Mouse (Mus musculus) adrenal gland (tissue): Measurements from ENCODE around the gene Mink1.

ENCODE experiments used
- intact Hi-C: fragments of 180-260 bp; cut with DNase I; formaldehyde crosslinking; loops from one replicate; pipeline ENCODE4 v1.15.1; 2025

The Mink1 gene

DNA sequence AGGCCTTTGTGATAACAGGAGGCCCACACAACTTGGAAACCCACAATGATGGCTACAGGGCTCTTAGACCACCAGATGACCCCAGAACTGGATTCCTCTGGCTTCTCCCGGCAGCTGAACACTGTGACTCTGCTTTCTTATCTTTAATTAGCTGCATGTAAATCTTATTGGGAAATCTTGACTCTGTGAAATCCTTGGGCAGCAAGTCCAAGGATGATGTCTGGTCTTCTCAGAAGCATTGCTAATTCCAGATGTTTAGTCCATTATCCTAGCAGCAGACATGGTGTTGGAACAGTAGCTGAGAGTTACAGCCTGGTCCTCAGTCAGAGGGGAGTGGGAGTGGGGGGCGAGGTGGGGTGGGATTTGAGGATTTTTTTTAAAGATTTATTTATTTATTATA lies 65.8 kb downstream of the Mink1 start:
- intact Hi-C loops, result loop anchor here (5.0 kb wide), 1 partner anchor 124 kb away; no protein-coding TSS in a partner anchor

DNA sequence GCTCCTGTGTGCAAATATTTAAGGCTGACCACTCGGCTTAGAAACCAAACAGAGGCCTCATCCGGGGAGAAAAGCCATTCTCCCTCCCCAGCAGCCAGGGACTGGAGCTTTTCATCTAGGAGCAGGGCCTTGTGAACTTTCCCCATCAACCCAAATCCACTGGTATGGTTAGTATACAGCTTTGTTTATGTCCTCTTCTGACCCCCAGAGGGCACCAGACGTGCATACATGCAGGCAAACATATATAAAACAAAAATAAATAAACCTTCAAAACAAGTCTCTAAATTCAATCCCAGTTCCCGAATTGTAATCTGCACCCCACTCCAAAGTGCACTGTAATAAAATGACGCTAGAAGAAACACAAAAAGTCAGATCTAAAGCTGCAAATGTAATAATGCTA lies 66.9 kb downstream of the Mink1 start:
- intact Hi-C loops, result loop anchor here (5.0 kb wide), 1 partner anchor 123 kb away; no protein-coding TSS in a partner anchor

DNA sequence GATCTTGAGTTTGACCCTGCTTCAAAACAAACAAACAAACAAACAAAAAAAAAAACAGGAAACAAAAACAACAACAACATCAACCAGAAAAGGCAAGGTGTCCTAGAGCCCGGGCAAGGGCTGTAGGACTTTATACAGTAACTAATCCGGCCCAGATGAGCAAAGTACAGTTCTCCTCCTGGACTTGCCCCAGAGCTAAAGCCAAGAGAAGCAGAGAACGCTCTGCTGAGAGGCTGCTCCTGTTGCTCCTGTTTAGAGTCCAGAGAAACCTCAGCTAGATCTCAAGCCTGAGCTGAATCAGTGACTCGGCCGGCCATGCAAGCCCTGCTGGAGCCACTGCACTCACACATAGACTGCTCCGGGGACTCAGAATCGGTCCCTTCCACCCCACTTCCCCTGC lies 67.4 kb downstream of the Mink1 start:
- intact Hi-C loops, result no loop called here

DNA sequence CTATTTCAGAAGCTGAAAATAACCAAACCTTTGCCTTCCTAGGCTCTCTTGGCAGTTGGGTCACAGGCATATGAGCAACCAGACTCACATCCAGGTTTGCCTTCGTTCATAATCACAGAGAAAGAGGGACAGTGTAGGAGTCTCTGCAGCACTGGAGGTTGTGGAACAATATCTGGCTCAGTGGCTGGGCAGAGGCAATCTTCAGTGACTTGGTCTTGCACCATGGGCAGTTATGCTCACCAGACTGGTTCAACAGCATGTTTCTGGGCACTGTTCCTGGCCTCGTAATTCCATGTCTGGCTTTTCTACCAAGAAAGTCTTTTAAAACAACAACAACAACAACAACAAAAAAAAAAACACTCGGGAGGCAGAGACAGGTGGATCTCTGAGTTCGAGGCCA lies 72.9 kb downstream of the Mink1 start:
- intact Hi-C loops, result no loop called here

DNA sequence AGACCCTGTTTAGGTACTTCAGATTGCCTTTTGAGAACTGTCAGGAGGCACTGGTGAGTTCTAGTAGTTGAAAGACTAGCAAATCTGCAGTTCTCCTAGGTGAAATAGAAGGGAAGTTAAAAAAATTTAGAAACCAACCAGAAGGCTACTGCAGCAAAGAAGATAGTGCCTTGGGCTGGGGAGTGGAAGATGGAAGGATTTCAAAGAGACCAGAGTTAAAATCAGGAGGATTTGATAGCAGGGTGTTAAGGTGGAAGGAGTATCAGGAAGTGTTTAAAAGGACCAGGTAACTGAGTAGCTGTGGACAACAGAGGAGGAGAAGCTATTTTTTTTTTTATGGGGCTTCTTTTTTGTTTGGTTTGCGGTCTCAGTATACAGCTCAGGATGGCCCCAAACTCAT lies 75.1 kb downstream of the Mink1 start:
- intact Hi-C loops, result no loop called here

DNA sequence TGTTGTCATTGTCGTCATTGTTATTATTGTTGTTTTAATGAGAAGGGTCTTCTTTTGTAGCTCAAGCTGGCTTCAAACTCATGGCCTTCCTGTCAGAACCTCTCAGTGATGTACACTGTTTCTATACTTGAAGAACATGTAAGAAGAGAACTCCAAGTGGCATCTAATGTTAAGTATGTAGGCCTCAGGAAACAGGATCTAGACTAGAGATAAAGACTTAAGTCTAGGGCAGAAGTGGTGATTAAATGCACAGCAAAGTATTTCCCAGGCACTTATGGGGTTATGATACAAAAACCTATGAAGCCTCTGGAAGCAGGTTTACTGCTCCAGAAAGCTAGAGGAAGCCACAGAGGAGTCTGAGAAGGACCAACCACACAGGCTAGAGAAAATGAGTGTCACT lies 75.6 kb downstream of the Mink1 start:
- intact Hi-C loops, result no loop called here

DNA sequence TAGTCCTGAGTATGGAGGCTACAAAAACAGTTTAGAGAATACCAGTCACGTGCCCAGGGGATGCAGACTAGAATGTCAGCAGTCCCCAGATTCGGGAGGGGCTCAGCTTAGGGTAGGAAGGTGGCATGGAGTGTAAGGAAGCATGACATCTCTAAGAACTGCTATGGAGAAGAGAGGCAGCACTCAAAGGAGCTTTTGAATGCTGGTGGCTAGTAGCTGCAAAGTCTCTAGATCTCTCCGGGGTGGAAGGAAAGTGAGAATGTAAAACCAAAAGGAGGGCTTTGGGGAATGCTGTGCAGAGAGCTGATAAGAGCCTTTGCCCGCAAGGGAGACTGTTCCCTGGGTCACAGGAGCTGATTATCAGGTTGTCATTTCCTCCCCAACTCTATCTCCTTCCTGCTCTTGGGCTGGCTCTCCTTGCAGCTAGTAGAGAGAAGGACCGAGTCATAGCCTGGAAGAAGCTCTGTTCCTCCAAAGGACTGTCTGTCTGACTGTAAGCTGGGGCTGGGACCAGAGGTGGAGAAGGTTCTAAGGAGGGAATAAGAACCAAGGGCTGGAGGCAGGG lies 76.1 kb downstream of the Mink1 start, which contains the start of gene Gp1ba:
Gene Gp1ba (plus strand): TSS at position 409 of the 565 bp plus-strand sequence.
- intact Hi-C loops, result no loop called here

DNA sequence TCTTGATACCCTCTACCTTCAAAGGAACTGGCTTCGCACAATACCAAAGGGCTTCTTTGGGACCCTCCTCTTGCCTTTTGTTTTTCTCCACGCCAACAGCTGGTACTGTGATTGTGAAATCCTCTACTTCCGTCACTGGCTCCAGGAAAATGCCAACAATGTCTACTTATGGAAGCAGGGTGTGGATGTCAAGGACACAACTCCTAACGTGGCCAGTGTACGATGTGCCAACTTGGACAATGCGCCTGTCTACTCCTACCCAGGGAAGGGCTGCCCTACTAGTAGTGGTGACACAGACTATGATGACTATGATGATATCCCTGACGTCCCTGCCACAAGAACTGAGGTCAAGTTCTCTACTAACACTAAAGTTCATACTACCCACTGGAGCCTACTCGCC lies 77.3 kb downstream of the Mink1 start:
- intact Hi-C loops, result no loop called here

DNA sequence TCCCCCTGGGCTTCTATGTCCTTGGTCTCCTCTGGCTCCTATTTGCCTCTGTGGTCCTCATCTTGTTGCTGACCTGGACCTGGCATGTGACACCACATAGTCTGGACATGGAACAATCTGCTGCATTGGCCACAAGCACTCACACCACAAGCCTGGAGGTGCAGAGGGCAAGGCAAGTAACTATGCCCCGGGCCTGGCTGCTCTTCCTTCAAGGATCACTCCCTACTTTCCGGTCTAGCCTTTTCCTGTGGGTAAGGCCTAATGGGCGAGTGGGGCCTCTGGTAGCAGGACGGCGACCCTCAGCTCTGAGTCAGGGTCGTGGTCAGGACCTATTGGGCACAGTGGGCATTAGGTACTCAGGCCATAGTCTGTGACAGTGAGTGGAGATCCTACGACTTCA lies 78.6 kb downstream of the Mink1 start:
- intact Hi-C loops, result no loop called here

DNA sequence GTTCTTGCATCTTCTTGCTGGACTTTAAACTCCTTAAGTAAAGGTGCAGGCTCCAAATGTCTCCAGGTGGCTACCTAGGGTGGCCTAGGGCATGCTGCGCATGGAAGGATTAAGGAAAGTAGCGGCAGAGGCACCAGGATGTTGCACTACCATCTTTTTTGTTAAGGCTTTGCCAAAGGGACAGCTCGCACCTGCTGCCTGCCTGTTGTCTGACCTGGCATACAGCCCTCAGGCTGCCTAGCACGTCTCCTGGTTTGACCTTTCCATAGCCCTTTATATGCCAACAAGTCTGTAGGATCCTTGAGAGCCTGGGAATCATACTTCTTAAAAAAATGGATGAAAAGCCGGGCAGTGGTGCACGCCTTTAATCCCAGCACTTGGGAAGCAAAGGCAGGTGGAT lies 80.4 kb downstream of the Mink1 start:
- intact Hi-C loops, result no loop called here

DNA sequence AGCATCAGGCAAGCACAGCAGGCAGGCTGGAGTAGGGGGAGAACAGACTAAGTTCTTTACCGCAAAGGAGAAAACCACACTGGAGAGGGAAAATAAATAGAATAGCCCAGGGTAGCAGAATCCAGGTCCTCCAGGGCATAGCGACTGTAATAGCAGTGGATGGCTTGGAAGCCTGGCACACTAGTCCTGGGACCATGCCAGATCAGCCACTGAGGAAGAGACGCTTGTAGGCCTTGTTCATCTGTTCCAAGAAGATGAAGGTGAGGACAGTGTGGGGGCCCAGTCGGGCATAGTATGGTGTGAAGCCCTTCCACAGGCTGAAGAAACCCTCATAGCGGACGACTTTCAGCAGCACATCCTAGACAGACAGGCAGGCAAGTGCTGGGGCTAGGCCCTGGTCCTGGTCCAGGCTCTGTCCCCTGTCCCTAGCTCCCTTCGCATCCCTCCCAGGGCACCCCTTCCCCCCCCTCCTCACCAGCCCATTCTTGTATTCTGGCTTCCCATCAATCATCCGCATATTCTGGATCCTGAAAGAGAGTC lies 82.0 kb downstream of the Mink1 start:
- intact Hi-C loops, result no loop called here

DNA sequence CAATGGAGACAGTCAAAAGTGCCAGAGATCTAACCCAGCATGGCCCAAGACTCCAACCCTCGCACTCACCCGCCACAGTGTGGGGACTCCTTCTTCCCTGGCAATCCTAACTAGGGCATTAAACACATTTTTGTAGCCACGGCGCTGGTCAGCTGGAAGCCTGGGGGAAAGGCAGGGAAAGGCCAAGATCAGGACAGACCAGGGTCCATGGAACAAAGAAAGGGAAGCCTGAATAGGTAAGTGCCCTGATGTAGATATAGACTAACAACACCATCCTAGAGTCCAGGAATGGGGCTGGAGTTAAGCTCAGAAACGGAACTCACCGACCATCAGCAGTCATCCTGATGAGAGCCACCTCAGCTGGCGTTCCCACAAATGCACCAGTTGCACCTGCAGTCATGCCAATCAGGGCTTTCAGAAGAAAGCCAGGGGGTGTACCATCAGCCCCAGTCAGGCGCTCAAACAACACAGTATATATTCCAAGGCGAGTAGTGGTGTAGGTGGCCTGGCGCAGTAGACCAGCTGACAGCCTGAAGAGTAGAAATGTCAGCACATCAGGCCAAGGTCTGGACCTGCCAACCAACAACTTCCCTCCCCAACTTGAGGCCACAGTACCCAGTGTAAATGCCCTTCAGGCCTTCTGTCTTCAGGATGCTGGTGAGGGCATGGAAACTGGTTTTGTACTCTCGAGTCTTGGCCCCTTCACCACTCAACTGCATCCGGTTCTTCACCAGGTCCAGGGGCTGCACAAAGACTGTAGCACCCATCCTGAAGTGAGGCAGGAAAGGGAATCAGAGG lies 83.0 kb downstream of the Mink1 start:
- intact Hi-C loops, result no loop called here

DNA sequence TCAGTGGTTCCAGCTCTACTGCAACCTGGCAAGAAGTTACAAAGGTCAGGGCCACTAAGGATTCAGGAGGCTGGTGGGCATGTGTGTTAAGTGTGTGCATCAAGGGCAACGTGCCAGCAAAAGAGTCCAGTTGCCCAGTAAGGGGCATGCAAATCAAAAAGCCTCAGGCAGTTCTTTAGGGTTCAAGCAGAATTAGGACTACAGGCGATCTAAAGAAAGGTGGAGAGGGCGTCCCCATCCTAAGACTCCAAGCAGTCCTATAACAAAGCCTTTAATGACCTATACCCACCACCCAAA lies 83.5 kb downstream of the Mink1 start:
- intact Hi-C loops, result no loop called here

DNA sequence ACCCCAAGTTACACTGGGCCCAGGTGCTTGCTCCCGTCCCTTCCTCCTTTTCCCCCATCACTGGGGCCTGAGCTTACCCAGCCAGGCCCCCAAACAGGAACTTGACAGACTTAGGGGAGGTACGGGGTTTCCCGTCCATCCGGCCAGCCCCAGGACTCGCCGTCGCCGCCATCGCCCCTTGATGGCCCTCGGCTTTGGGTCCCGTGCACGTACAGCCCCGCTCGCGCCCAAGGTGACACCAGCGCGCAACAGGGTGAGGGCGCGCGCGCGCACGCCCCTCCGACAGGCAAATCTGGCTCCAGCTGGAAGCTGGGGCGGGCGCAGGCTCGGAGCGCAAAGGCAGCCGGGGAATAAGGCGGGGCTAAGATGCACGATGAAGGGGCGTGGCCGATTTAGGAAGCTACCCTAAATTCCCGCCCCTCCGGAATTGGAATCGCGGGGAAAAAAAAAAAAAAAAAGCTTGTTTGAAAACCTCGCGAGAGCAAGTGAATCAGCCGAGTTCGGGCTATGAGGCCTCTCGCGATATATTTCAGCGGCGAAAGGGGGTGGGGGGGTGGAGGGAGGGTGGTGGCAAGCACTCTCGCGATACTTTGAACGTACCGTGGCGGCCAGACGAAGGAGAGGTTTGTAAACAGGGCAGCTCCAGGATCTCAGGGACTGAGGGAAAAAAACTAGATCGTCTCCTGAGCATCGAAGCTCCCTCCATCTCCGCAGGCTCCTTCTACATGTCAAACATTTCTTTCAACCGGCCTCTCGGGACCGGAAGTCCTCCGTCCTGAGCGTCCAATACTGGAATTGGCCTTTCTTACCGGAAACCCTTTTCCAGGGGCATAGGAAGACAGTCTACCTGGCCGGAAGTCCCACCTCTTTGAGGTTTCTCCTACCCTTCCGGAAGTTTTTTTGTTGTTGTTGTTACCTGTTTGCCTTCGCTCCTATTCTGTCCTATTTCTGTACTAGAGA lies 84.3 kb downstream of the Mink1 start, which contains the start of the genes Rnf167 and Slc25a11:
Gene Rnf167 (plus strand): TSS at position 545 of the 960 bp plus-strand sequence.
Gene Slc25a11 (minus strand): TSS at position 789 of the 960 bp plus-strand sequence.
- intact Hi-C loops, result no loop called here

DNA sequence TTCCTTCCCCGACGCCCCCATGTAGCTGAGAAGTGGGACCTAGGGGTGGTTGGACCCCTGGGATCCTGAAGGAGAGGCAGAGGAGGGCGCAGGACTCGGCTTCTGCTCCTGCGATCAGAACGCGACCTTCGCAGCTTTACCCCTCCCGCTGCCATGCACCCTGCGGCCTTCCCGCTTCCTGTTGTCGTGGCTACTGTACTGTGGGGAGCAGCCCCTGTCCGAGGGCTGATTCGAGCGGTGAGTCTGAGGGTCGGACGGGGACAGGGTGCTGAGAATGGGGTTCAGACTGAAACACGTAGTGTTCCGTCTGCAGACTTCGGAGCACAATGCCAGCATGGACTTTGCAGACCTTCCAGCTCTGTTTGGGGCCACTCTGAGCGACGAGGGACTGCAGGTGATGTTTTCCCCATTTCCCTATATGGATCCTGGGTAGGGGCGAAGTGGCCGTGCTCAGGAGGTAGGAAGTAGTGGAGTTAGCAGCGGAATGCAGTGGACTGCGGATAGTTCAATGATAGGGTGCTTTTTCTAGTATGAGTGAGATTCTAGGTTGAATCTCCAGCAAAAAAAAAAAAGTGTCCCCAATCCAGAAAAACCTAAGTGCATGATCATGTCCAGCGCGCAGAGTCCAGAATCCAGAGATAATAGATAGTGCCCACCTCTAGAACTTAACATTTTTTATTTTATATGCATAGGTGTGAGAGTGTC lies 85.2 kb downstream of the Mink1 start:
- intact Hi-C loops, result no loop called here

DNA sequence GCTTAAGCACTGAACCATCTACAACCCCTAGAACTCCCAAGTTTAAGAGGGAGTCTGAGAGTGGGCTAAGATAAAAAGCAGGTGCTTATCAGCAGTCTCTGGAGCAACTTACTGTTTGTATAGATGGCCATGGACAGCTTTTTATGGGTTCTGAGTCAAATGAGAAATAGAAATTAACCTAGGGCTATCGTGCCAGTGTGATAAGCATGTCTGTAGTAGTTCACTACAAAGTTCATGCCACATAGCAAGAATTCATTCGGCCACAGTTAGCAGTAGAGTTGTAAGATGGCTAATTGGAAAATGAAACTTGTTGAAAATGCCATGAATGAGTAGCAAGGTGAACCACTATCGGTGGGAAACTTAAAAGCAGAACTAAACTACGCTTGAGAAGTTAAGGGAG lies 85.8 kb downstream of the Mink1 start:
- intact Hi-C loops, result no loop called here

DNA sequence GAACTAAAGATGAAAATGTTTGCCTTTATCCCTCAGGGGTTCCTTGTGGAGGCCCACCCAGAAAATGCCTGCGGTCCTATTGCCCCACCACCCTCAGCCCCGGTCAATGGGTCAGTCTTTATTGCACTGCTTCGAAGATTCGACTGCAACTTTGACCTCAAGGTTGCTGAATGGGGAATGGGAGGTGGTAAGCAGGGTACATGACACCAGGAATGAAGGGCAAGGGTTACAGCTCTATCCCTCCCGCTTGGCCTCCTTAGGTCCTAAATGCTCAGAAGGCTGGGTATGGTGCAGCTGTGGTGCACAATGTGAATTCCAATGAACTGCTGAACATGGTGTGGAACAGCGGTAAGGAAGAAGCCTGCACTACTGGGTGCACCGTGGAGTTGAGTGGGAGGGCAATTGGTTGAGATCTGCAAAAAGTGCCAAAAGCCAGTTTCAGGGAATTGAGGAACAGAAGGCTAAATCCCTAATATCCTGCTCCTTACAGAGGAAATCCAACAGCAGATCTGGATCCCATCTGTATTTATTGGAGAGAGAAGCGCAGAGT lies 86.6 kb downstream of the Mink1 start:
- intact Hi-C loops, result no loop called here

DNA sequence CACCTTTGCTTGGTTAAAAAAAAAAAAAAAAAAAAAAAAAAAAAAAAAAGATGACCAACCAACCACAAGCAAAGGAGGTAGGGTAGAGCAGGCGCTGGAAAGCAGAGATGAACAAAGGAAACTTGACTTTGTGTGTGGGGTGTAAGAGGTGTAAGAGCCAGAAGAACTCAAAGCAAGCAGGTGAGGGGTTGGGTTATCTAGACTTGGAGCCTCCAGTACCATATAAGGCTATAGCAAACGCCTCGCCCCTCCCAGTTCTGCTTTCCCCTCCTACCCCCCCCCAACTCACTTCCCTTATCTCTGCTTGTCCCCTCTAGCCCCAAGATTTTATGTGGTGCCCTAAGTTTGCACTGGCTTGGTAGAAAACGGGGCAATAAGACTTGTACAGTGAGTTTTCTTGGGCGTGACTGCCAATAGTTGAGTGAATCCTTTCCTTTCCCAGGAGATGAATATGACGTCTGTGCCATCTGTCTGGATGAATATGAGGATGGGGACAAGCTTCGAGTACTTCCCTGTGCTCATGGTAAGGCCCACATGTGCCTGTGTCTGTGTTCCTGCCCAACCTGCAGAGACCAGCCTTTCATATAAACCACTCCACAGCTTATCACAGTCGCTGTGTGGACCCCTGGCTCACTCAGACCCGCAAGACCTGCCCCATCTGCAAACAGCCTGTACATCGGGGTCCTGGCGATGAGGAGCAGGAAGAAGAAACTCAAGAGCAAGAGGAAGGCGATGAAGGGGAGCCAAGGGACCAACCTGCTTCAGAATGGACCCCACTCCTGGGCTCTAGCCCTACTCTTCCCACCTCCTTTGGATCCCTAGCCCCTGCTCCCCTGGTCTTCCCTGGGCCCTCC lies 87.9 kb downstream of the Mink1 start:
- intact Hi-C loops, result no loop called here

DNA sequence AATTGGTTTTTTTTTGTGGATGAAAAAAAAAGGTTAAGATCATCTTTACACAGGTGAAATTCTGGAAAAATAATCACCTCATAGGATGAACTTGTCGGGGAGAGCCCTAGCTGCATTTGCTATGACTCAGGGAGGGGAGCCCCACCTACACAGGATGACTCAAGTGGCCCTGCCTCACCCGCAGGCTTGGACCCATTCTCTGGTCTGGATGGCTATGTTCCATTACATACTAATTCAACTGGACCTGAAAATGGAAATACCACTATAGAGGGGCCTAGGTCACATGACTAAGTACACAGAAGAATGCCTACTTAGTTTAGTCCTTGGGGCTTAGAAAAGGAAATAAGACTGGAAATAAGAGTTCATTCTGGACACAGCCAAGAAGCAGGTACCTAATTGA lies 88.7 kb downstream of the Mink1 start:
- intact Hi-C loops, result no loop called here
